Mouse (Mus musculus): ENCODE data around the gene Rps6kc1.

DNA sequence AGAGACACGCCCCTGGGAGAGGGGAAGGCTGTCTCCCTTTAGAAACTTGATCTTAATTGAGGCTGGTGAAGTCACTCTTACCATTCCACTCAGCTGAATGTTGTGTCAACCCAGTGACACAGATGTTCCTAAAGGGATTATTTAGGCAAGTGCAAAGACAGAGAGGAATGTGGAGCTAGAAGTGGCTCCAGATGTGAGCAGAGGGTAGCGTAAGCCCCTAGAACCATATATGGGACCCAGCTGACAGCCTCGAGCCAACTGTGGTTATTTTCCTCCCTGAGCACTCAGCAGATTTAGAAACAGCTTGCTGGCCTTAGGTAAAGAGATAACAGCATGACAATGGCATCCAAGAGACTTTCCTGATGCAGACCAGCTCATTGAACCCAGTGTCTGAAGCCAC, 41.4 kb upstream of the Rps6kc1 start:
- TF ChIP-seq CTCF (IDR thresholded peaks at IDR 0.05; ENCODE audit: low read depth, low read length) (no peak), POLR2A (IDR thresholded peaks at IDR 0.05; ENCODE audit: insufficient read depth, low read length) (no peak), EP300 (IDR thresholded peaks at IDR 0.05; ENCODE audit: insufficient read depth, low read depth, low read length) (no peak)
